Mouse (Mus musculus) testis, adult 10 weeks (tissue): ENCODE measurements around the gene Kdm4c. TPM values are rescaled to one million over a fixed set of nuclear protein-coding genes. Genes with fewer than 3 reads are reported as not detected.

Experiments
- polyA plus RNA-seq: library from polyadenylated mRNA; stranded (reverse); fragments of 350-450 nt; fragmentation: Illumina TruSeq; extraction: RNeasy Lipid Tissue Mini Kit (QIAGEN cat#74804); gene quantifications from one replicate; pipeline ENCODE4 v1.2.3, GENCODE M21; 2014; ENCODE audit warnings: low read depth, low replicate concordance

The Kdm4c gene
- 12.5 TPM for polyA plus RNA-seq

GRCm38 (mm10) chr4:74242176-74242575 lies at the start of gene Kdm4c:
Gene Kdm4c (plus strand): TSS chr4:74242497.

Other genes with a start within 250 kb of the Kdm4c start
- 0.35 TPM for gene Frmd3, start 229.1 kb upstream of the Kdm4c start, polyA plus RNA-seq